Mouse (Mus musculus) E14TG2a.4 (cell line): ENCODE measurements around the gene Ahctf1.

ENCODE experiments used
- CTCF ChIP-seq: conservative IDR thresholded peaks from 2 replicates; pipeline ENCODE4 v1.5.1; 2014; ENCODE audit warnings: low read length
- NANOG ChIP-seq: IDR thresholded peaks from 2 replicates; pipeline ENCODE4 v1.6.1; 2014; ENCODE audit warnings: borderline replicate concordance, low read length, mixed read lengths
- POU5F1 ChIP-seq: IDR thresholded peaks from 2 replicates; pipeline ENCODE4 v1.6.1; 2014; ENCODE audit warnings: low read length, borderline replicate concordance

GRCm38 (mm10) chr1:179803513-179804139, at the start of gene Ahctf1:
- TF ChIP-seq CTCF (no peak), NANOG (no peak), POU5F1 (no peak)
